In the genomic region with DNA sequence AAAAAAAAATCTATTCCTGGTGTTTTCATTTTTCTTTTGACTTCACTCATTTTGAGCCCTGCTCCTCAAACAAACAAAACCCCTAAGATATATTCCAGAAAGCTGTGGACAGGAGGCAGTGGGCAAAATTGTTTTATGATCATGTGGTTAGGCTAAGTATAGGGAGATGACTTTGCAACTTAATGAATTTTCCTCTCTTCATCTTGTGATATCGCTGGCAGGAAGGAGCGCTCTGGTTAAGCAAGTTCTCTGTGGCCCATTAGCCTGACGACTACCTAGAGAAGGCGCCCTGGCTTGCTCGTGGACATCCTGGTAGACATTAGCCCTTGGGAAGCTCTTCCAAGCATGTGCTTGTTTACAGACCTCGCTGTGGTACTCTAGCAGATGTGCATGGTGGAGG, we compare ENCODE assay signal across 27 mouse cellular contexts.
DNase-seq lines count a peak whose midpoint lies in the region; ATAC-seq and TF ChIP-seq lines count a peak whose summit lies in the region.
"Had no signal": no experiment of that assay in that cellular context is flagged by ENCODE, and none has a peak within 500 bp of the region (broad histone marks: within the 10 kb centered on the region; RNA-seq: fewer than 3 reads in every experiment).

No protein-coding gene starts in this region.

- DNase-seq in layer of hippocampus, adult 2 months (ENCODE audit: low spot score in 2 of 2) = no peak
- DNase-seq in layer of hippocampus, adult 11-12 months (ENCODE audit: low spot score) = no peak
- DNase-seq in lung, postnatal 14 days = no peak
- no peak for DNase-seq in spleen, postnatal 36 days (ENCODE audit: low spot score in 2 of 2)
- DNase-seq: adrenal gland, adult 8-10 months; adrenal gland, postnatal 14 days; adrenal gland, postnatal 36 days; B cell, adult 2 months; cerebellum, adult 11-12 months; cerebellum, adult 2 months; cerebellum, adult 9-10 months; cerebellum, postnatal 10 days; cerebellum, postnatal 25 days; embryo, embryonic 11 days had no signal

- WGBS in lung, embryonic 16.5 days = 80% methylated on average over 6 of the region's 6 CpGs
- 83% methylated on average over 6 of the region's 6 CpGs for WGBS in neural tube, embryonic 15.5 days

- H3K9me3 ChIP-seq in lung, embryonic 16.5 days (ENCODE audit: control insufficient read depth, low read length) = no peaks in the 10 kb centered on the region
- no peaks in the 10 kb centered on the region for H3K9me3 ChIP-seq in neural tube, embryonic 15.5 days (replicated peaks)
- H3K9me3 ChIP-seq: embryonic facial prominence, embryonic 13.5 days; embryonic facial prominence, embryonic 15.5 days; forebrain, embryonic 13.5 days; forebrain, embryonic 15.5 days; G1E had no signal

- H3K27ac ChIP-seq in layer of hippocampus, adult 2 months = peak overlapping the region; percentile 18; the same call in 1 of the 2 replicates
- H3K27ac ChIP-seq in lung, embryonic 16.5 days (ENCODE audit: low read length) = peak overlapping the region; percentile 9; the same call in 1 of the 2 replicates
- no peak overlapping the region for H3K27ac ChIP-seq in neural tube, embryonic 15.5 days (replicated peaks)
- H3K27ac ChIP-seq: embryonic facial prominence, embryonic 13.5 days; embryonic facial prominence, embryonic 15.5 days; forebrain, embryonic 13.5 days; forebrain, embryonic 15.5 days had no signal

- no peaks in the 10 kb centered on the region for H3K27me3 ChIP-seq in lung, embryonic 16.5 days (ENCODE audit: control insufficient read depth, insufficient read depth, low read depth, low read length)
- peaks cover 9% of the 10 kb centered on the region; the same call in 1 of the 2 replicates for H3K27me3 ChIP-seq in neural tube, embryonic 15.5 days (replicated peaks)
- H3K27me3 ChIP-seq: CH12.LX; forebrain, embryonic 13.5 days; forebrain, embryonic 15.5 days had no signal

- no peak overlapping the region for H3K9ac ChIP-seq in lung, embryonic 16.5 days (ENCODE audit: low read length)
- H3K9ac ChIP-seq in neural tube, embryonic 15.5 days (replicated peaks) = no peak overlapping the region
- H3K9ac ChIP-seq: embryonic facial prominence, embryonic 13.5 days; embryonic facial prominence, embryonic 15.5 days; forebrain, embryonic 13.5 days; forebrain, embryonic 15.5 days had no signal

- H3K4me1 ChIP-seq in lung, embryonic 16.5 days (replicated peaks; ENCODE audit: control insufficient read depth, insufficient read depth, low read length) = no peaks in the 10 kb centered on the region
- H3K4me1 ChIP-seq in neural tube, embryonic 15.5 days = no peaks in the 10 kb centered on the region
- H3K4me1 ChIP-seq: embryonic facial prominence, embryonic 13.5 days; embryonic facial prominence, embryonic 15.5 days; forebrain, embryonic 13.5 days; forebrain, embryonic 15.5 days had no signal

- H3K36me3 ChIP-seq in lung, embryonic 16.5 days (ENCODE audit: control insufficient read depth, insufficient read depth, low read length) = no peaks in the 10 kb centered on the region
- no peaks in the 10 kb centered on the region for H3K36me3 ChIP-seq in neural tube, embryonic 15.5 days
- H3K36me3 ChIP-seq: embryonic facial prominence, embryonic 13.5 days; embryonic facial prominence, embryonic 15.5 days; forebrain, embryonic 15.5 days; G1E had no signal

- H3K4me3 ChIP-seq in layer of hippocampus, adult 2 months = no peak overlapping the region
- H3K4me3 ChIP-seq in lung, embryonic 16.5 days (ENCODE audit: low read length) = no peak overlapping the region
- no peak overlapping the region for H3K4me3 ChIP-seq in neural tube, embryonic 15.5 days (replicated peaks)
- H3K4me3 ChIP-seq: embryonic facial prominence, embryonic 13.5 days; embryonic facial prominence, embryonic 15.5 days; forebrain, embryonic 13.5 days; forebrain, embryonic 15.5 days had no signal

- no peak for ATAC-seq in lung, embryonic 16.5 days (ENCODE audit: low read depth)
- peak; percentile 83 for ATAC-seq in common myeloid progenitor, adult 5-6 weeks (replicated peaks; ENCODE audit: low read depth, poor library complexity, severe bottlenecking)
- peak; percentile 53 to 80; a peak in 3 of 4 replicates for ATAC-seq in hematopoietic stem cell, adult 5-6 weeks (replicated peaks in 1 of 2; ENCODE audit: insufficient read depth in 1 of 2, low FRiP score in 2 of 2, low TSS enrichment in 1 of 2, low read depth in 1 of 2, poor library complexity in 2 of 2, severe bottlenecking in 2 of 2)
- no peak for ATAC-seq in neural tube, embryonic 15.5 days (ENCODE audit: low FRiP score)
- ATAC-seq: activated CD4-positive, CD25-positive, alpha-beta regulatory T cell, adult 4 months; CD4-positive, CD25-positive, alpha-beta regulatory T cell, adult 4 months; forebrain, embryonic 13.5 days; forebrain, embryonic 15.5 days; Patski had no signal

- no peak overlapping the region for H3K4me2 ChIP-seq in lung, embryonic 16.5 days (ENCODE audit: low read depth, low read length)
- no peak overlapping the region for H3K4me2 ChIP-seq in neural tube, embryonic 15.5 days
- H3K4me2 ChIP-seq: embryonic facial prominence, embryonic 13.5 days; embryonic facial prominence, embryonic 15.5 days; forebrain, embryonic 13.5 days; forebrain, embryonic 15.5 days had no signal

- TF ChIP-seq CTCF in layer of hippocampus, adult 2 months (conservative IDR thresholded peaks at IDR 0.05) = no peak

Comparison
In these comparisons a context has a peak if more than half of its experiments do, and no peak if none do; other contexts are left out.
1. ATAC-seq: peak in common myeloid progenitor, adult 5-6 weeks (single experiment) and hematopoietic stem cell, adult 5-6 weeks (2 of 2); none in lung, embryonic 16.5 days (single experiment) and neural tube, embryonic 15.5 days (single experiment).